Mouse (Mus musculus) cortical plate, adult 2 months (tissue): Measurements from ENCODE around the gene Gm28230.

Experiments
- CTCF ChIP-seq: fragments of 200-500 bp; IDR thresholded peaks from 2 replicates; pipeline ENCODE4 v1.5.1; 2011; ENCODE audit warnings: mild to moderate bottlenecking, control low read depth, low read length; ENCODE audit not compliant: insufficient read depth; ENCODE audit errors: extremely low read depth
- POLR2A ChIP-seq: fragments of 200-500 bp; IDR thresholded peaks from 2 replicates; pipeline ENCODE4 v1.6.1; 2011; ENCODE audit warnings: mild to moderate bottlenecking, low read length, control low read depth; ENCODE audit not compliant: insufficient read depth; ENCODE audit errors: extremely low read depth

DNA sequence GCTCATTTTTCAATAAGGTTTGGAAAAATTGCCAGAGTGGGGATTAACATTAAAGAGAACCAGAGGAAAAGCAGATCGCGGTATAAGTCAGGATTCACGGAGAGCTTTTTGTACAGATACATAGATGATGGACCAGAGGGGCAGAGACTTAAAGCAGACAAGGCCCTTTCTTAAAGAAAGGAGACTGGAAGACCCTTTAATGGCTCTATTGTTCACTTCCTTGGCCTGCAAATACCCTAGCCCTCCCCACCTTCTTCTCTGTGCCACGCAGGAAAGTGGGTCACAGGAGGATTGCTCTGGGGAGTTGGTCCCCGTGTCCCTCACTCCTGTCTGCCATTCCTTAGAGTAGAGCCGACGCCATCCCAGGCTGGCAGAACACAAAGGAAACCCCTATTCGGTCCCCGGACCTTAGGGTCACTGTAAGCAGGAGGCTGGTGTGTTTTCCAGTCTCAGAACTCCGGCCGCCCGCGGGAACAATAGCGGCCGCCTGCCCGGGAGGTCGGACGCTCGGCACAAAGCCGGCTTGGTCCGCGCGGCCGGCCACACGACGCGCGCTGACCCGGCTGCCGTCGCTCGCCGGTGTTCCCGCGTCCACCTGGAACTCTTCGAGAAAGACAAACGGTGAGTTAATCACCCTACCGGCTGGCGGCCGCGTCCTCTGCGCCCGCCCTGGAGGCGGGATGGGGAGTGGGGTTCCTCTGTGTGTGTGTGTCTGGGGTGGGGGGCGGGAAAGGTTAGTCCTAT, 26.1 kb downstream of the Gm28230 start:
- no peak for TF ChIP-seq CTCF
- no peak for TF ChIP-seq POLR2A
